In the genomic region with DNA sequence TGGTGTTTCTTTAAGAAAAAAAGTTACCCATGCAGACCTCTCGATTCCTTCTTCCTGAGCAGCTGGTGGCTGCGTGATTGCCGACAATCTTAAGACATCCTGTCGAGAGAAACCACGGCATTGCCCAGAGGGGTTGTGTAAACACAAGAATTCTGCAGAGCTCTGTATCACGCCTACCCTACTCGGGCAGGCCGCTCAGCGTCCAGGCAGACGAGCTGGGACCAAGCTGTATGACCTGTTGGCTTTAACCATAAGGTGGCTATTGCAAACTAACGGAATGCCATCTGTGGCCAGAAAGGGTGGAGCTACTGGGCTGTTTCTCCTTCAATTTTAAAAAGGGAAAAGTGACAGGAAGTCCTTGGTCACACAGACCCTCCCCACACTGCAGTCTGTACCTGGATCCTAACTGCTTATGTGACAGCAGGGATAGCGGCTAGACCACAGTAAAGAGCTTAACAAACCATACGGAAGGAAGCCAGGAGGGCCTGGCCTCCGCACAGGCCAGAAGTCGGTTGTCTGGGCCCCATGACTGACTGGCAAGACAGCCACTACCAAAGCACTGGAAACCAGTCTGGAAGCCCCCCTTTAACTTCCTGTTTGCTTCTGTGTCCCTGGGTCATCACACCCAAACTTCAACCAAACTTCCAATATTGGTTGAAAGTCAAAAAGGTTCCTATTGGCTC, we compare ENCODE assay signal across 8 mouse cellular contexts. TPM values are rescaled to one million over a fixed set of nuclear protein-coding genes. Genes with fewer than 3 reads are reported as not detected.
DNase-seq lines count a peak whose midpoint lies in the region; ATAC-seq lines count a peak whose summit lies in the region.

No protein-coding gene starts in this region.

- H3K9me3 ChIP-seq in heart, embryonic 13.5 days, result no peaks in the 10 kb centered on the region

- H3K9ac ChIP-seq in heart, embryonic 13.5 days, result peak overlapping the region; percentile 12; the same call in 1 of the 2 replicates

- H3K4me3 ChIP-seq in heart, embryonic 13.5 days, result no peak overlapping the region

- peaks cover 25% of the 10 kb centered on the region for H3K4me1 ChIP-seq in heart, embryonic 13.5 days

- WGBS in heart, embryonic 13.5 days, result 37% methylated on average over 15 of the region's 15 CpGs

- H3K27me3 ChIP-seq in heart, embryonic 13.5 days (replicated peaks), result no peaks in the 10 kb centered on the region

- peaks cover 29% of the 10 kb centered on the region for H3K36me3 ChIP-seq in heart, embryonic 13.5 days

- DNase-seq in 416B (ENCODE audit: low read depth) (peak; percentile 98), adipocyte (ENCODE audit: low spot score) (peak; percentile 33)
- peak; percentile 42 to 68 for DNase-seq in kidney, postnatal 25 days
- DNase-seq in frontal cortex, postnatal 14 days (ENCODE audit: low spot score in 2 of 2), result no peak
- DNase-seq in ovary, postnatal 36 days (ENCODE audit: low spot score), result no peak
- DNase-seq in c-Kit-positive CD71-positive TER-119-positive erythroid progenitor cells, embryonic 14.5 days (ENCODE audit: low spot score), result no peak

- H3K4me2 ChIP-seq in heart, embryonic 13.5 days, result peak overlapping the region; percentile 34

- H3K27ac ChIP-seq in heart, embryonic 13.5 days (replicated peaks), result peak overlapping the region; percentile 77

- ATAC-seq in heart, embryonic 13.5 days (ENCODE audit: extremely low read depth, insufficient number of reproducible peaks, low FRiP score, low TSS enrichment), result no peak; the same call in 1 of the 2 replicates
- ATAC-seq in megakaryocyte, adult 5-6 weeks (ENCODE audit: poor library complexity, severe bottlenecking), result peak; percentile 46

RNA-seq across cellular contexts. Expression of a gene that starts 24.8 kb away (rescaled TPM):
- 14.4 and 18.8 TPM in 2 replicates for polyA plus RNA-seq in heart, embryonic 13.5 days (2015; fragmentation: Nextera tagmentation; extraction: Ambion mirVana)
- 29.9 and 34.3 TPM in 2 replicates for total RNA-seq in megakaryocyte, adult 5-6 weeks (2015)
- total RNA-seq in megakaryocyte, adult 5-6 weeks (2017), result 19.6 and 25.2 TPM in 2 replicates

RNA-seq across cellular contexts. Expression of a gene that starts 47.1 kb away (rescaled TPM):
- 14.0 and 14.5 TPM in 2 replicates for polyA plus RNA-seq in heart, embryonic 13.5 days (2015; fragmentation: Nextera tagmentation; extraction: Ambion mirVana)
- total RNA-seq in megakaryocyte, adult 5-6 weeks (2015), result 70.6 and 86.6 TPM in 2 replicates
- 83.6 and 94.3 TPM in 2 replicates for total RNA-seq in megakaryocyte, adult 5-6 weeks (2017)

Comparison
In these comparisons a context has a peak if more than half of its experiments do, and no peak if none do; other contexts are left out.
1. DNase-seq: peak in 416B (single experiment), adipocyte (single experiment) and kidney, postnatal 25 days (2 of 2); none in frontal cortex, postnatal 14 days (0 of 2), ovary, postnatal 36 days (single experiment) and c-Kit-positive CD71-positive TER-119-positive erythroid progenitor cells, embryonic 14.5 days (single experiment).